Mouse (Mus musculus): ENCODE results near the gene Vps54. TPM values are rescaled to one million over a fixed set of nuclear protein-coding genes. Genes with fewer than 3 reads are reported as not detected.

The Vps54 gene
- total and polyA plus RNA-seq, 3 experiments: 20.4 to 37.5 (median 22.9) TPM

- dilution Hi-C loops (cut with MboI; ENCODE audit: extremely low pct_ligation_motif_present, extremely low pct_unique_long_range_greater_than_20kb, low sequenced_read_pairs) (no loop called here), in situ Hi-C loops (cut with MboI; ENCODE audit: low pct_ligation_motif_present, low pct_unique_long_range_greater_than_20kb, low sequenced_read_pairs) (no loop called here)
- Histone ChIP-seq H3K79me2 (replicated peaks; ENCODE audit: control insufficient read depth, extremely low read depth, insufficient read depth, poor library complexity, severe bottlenecking) (no peaks in the 10 kb centered on the region), H3K9me3 (replicated peaks; ENCODE audit: low read length) (no peaks in the 10 kb centered on the region), H3K27ac (ENCODE audit: insufficient read depth, low read depth) (no peak overlapping the region), H3K4me2 (ENCODE audit: insufficient read depth, low read depth, poor library complexity, severe bottlenecking) (peak overlapping the region; percentile 31; the same call in 1 of the 2 replicates), H3K4me1 (ENCODE audit: control insufficient read depth in 1 of 2, insufficient read depth in 2 of 2) (peaks cover 39 to 48% of the 10 kb centered on the region in 2 experiments), H3K9ac (ENCODE audit: insufficient read depth, low read depth) (no peak overlapping the region), H3K4me3 (replicated peaks in 1 of 3; ENCODE audit: low read depth in 2 of 3, low read length in 2 of 3, poor library complexity in 1 of 3) (no peak overlapping the region), H3K27me3 (replicated peaks) (no peaks in the 10 kb centered on the region), H3K36me3 (replicated peaks in 1 of 2; ENCODE audit: control insufficient read depth in 1 of 2, insufficient read depth in 1 of 2, low read length in 1 of 2) (no peaks in the 10 kb centered on the region)
- TF ChIP-seq MAZ (IDR thresholded peaks at IDR 0.05; ENCODE audit: low read depth, low read length): no peak
- TF ChIP-seq UBTF (IDR thresholded peaks at IDR 0.05; ENCODE audit: low read depth, low read length): no peak
- TF ChIP-seq ELF1 (IDR thresholded peaks at IDR 0.05; ENCODE audit: low read depth, low read length): no peak
- TF ChIP-seq KAT2A (IDR thresholded peaks at IDR 0.05; ENCODE audit: insufficient replicate concordance, low read length): no peak
- no peak for TF ChIP-seq CHD1 (IDR thresholded peaks at IDR 0.05; ENCODE audit: low read depth, low read length)
- TF ChIP-seq BHLHE40 (IDR thresholded peaks at IDR 0.05; ENCODE audit: low read depth, low read length): no peak
- TF ChIP-seq CTCF (conservative IDR thresholded peaks at IDR 0.05 in 1 of 2, IDR thresholded peaks at IDR 0.05 in 1 of 2; ENCODE audit: low read depth in 2 of 2, low read length in 2 of 2): no peak
- no peak for TF ChIP-seq E2F4 (IDR thresholded peaks at IDR 0.05; ENCODE audit: insufficient replicate concordance, low read depth, low read length)
- TF ChIP-seq HCFC1 (IDR thresholded peaks at IDR 0.05; ENCODE audit: low read depth, low read length): no peak
- no peak for TF ChIP-seq GABPA (IDR thresholded peaks at IDR 0.05; ENCODE audit: insufficient replicate concordance, low read depth, low read length)
- TF ChIP-seq MEF2A (IDR thresholded peaks at IDR 0.05; ENCODE audit: borderline replicate concordance, low read depth, low read length): no peak
- TF ChIP-seq POLR2AphosphoS2 (IDR thresholded peaks at IDR 0.05; ENCODE audit: low read depth, low read length): no peak
- TF ChIP-seq PAX5 (IDR thresholded peaks at IDR 0.05; ENCODE audit: low read length): no peak
- DNase-seq (ENCODE audit: extremely low read depth): no peak
Observed at GRCm38 (mm10) chr11:21219851-21220587, 19.1 kb upstream of the Vps54 start.

- Histone ChIP-seq H3K4me2 (ENCODE audit: insufficient read depth, low read depth, poor library complexity, severe bottlenecking) (no peak overlapping the region), H3K36me3 (replicated peaks in 1 of 2; ENCODE audit: control insufficient read depth in 1 of 2, insufficient read depth in 1 of 2, low read length in 1 of 2) (no peaks in the 10 kb centered on the region)
- dilution Hi-C loops (cut with MboI; ENCODE audit: extremely low pct_ligation_motif_present, extremely low pct_unique_long_range_greater_than_20kb, low sequenced_read_pairs): no loop called here
- no peak for TF ChIP-seq RCOR1 (conservative IDR thresholded peaks at IDR 0.05; ENCODE audit: low read depth, low read length)
- TF ChIP-seq CHD1 (IDR thresholded peaks at IDR 0.05; ENCODE audit: low read depth, low read length): no peak
- TF ChIP-seq MAZ (IDR thresholded peaks at IDR 0.05; ENCODE audit: low read depth, low read length): no peak
- TF ChIP-seq KAT2A (IDR thresholded peaks at IDR 0.05; ENCODE audit: insufficient replicate concordance, low read length): no peak
- no peak for TF ChIP-seq CTCF (conservative IDR thresholded peaks at IDR 0.05 in 1 of 2, IDR thresholded peaks at IDR 0.05 in 1 of 2; ENCODE audit: low read depth in 2 of 2, low read length in 2 of 2)
- TF ChIP-seq USF2 (conservative IDR thresholded peaks at IDR 0.05; ENCODE audit: low read depth, low read length): no peak
- TF ChIP-seq JUND (conservative IDR thresholded peaks at IDR 0.05; ENCODE audit: low read depth, low read length): peak; percentile 66
- no peak for TF ChIP-seq MAX (IDR thresholded peaks at IDR 0.05; ENCODE audit: low read length)
- TF ChIP-seq ZMIZ1 (IDR thresholded peaks at IDR 0.05; ENCODE audit: low read depth, low read length): no peak
- no peak for TF ChIP-seq BHLHE40 (IDR thresholded peaks at IDR 0.05; ENCODE audit: low read depth, low read length)
- peak; percentile 33; the same call in 1 of the 2 replicates for TF ChIP-seq ETS1 (conservative IDR thresholded peaks at IDR 0.05; ENCODE audit: low read depth, low read length)
- no peak for TF ChIP-seq PAX5 (IDR thresholded peaks at IDR 0.05; ENCODE audit: low read length)
- no peak for TF ChIP-seq ELF1 (IDR thresholded peaks at IDR 0.05; ENCODE audit: low read depth, low read length)
- no peak for TF ChIP-seq SMC3 (IDR thresholded peaks at IDR 0.05; ENCODE audit: low read depth, low read length)
- TF ChIP-seq JUN (IDR thresholded peaks at IDR 0.05; ENCODE audit: insufficient read depth, low read depth, low read length): peak; percentile 58; the same call in 1 of the 2 replicates
- no peak for TF ChIP-seq GABPA (IDR thresholded peaks at IDR 0.05; ENCODE audit: insufficient replicate concordance, low read depth, low read length)
- peak; percentile 76 for TF ChIP-seq EP300 (IDR thresholded peaks at IDR 0.05; ENCODE audit: low read length)
- no peak for TF ChIP-seq NRF1 (IDR thresholded peaks at IDR 0.05; ENCODE audit: low read depth, low read length)
- no peak for TF ChIP-seq RAD21 (IDR thresholded peaks at IDR 0.05; ENCODE audit: low read depth, low read length)
- TF ChIP-seq E2F4 (IDR thresholded peaks at IDR 0.05; ENCODE audit: insufficient replicate concordance, low read depth, low read length): no peak
- TF ChIP-seq TBP (conservative IDR thresholded peaks at IDR 0.05; ENCODE audit: low read depth, low read length): no peak
- no peak for TF ChIP-seq CHD2 (IDR thresholded peaks at IDR 0.05; ENCODE audit: low read length)
- TF ChIP-seq MYC (IDR thresholded peaks at IDR 0.05; ENCODE audit: low read depth, low read length): peak; percentile 73; the same call in 1 of the 2 replicates
- TF ChIP-seq MEF2A (IDR thresholded peaks at IDR 0.05; ENCODE audit: borderline replicate concordance, low read depth, low read length): no peak
- TF ChIP-seq ZKSCAN1 (IDR thresholded peaks at IDR 0.05; ENCODE audit: borderline replicate concordance, low read depth, low read length): no peak
- TF ChIP-seq NELFE (IDR thresholded peaks at IDR 0.05; ENCODE audit: low read depth, low read length): no peak
Observed at GRCm38 (mm10) chr11:21220754-21221153, 18.3 kb upstream of the Vps54 start.

More at GRCm38 (mm10) chr11:21220754-21221153, 18.3 kb upstream of the Vps54 start:
- H3K9me3 ChIP-seq (replicated peaks; ENCODE audit: low read length): no peaks in the 10 kb centered on the region
- H3K27me3 ChIP-seq (replicated peaks): no peaks in the 10 kb centered on the region
- no peak overlapping the region for H3K27ac ChIP-seq (ENCODE audit: insufficient read depth, low read depth)
- H3K4me1 ChIP-seq (ENCODE audit: control insufficient read depth in 1 of 2, insufficient read depth in 2 of 2): peaks cover 39 to 50% of the 10 kb centered on the region in 2 experiments
- no peak for DNase-seq (ENCODE audit: extremely low read depth)
- H3K4me3 ChIP-seq (replicated peaks in 1 of 3; ENCODE audit: low read depth in 2 of 3, low read length in 2 of 3, poor library complexity in 1 of 3): no peak overlapping the region
- in situ Hi-C loops (cut with MboI; ENCODE audit: low pct_ligation_motif_present, low pct_unique_long_range_greater_than_20kb, low sequenced_read_pairs): no loop called here
- no peaks in the 10 kb centered on the region for H3K79me2 ChIP-seq (replicated peaks; ENCODE audit: control insufficient read depth, extremely low read depth, insufficient read depth, poor library complexity, severe bottlenecking)
- H3K9ac ChIP-seq (ENCODE audit: insufficient read depth, low read depth): no peak overlapping the region
